Mouse (Mus musculus): Measurements from ENCODE around the gene Pctp. TPM values are rescaled to one million over a fixed set of nuclear protein-coding genes. Genes with fewer than 3 reads are reported as not detected.

Gene Pctp
- polyA plus RNA-seq, 1 experiment from 2014 or later = 1.4 TPM

GRCm38 (mm10) chr11:89985200-89986187, 17.2 kb downstream of the Pctp start:
- no peak overlapping the region for H3K27ac ChIP-seq
- no peak for ATAC-seq (replicated peaks)
- no peaks in the 10 kb centered on the region for H3K27me3 ChIP-seq (replicated peaks)
- H3K36me3 ChIP-seq (replicated peaks) = no peaks in the 10 kb centered on the region
- no peak overlapping the region for H3K9ac ChIP-seq
- no peak overlapping the region for H3K4me3 ChIP-seq
- 32% methylated on average over 10 of the region's 10 CpGs for WGBS
- H3K4me1 ChIP-seq = no peaks in the 10 kb centered on the region
- no peaks in the 10 kb centered on the region for H3K9me3 ChIP-seq
- no peak overlapping the region for H3K4me2 ChIP-seq

GRCm38 (mm10) chr11:89984436-89984835, 18.3 kb downstream of the Pctp start:
- 92% methylated on average over 5 of the region's 5 CpGs for WGBS
- H3K27ac ChIP-seq = no peak overlapping the region
- H3K4me3 ChIP-seq = no peak overlapping the region
- H3K4me2 ChIP-seq = no peak overlapping the region
- no peak overlapping the region for H3K9ac ChIP-seq
- ATAC-seq (replicated peaks) = no peak
- H3K36me3 ChIP-seq (replicated peaks) = no peaks in the 10 kb centered on the region
- H3K4me1 ChIP-seq = no peaks in the 10 kb centered on the region
- no peaks in the 10 kb centered on the region for H3K27me3 ChIP-seq (replicated peaks)
- no peaks in the 10 kb centered on the region for H3K9me3 ChIP-seq

GRCm38 (mm10) chr11:89982918-89983317, 19.8 kb downstream of the Pctp start:
- no peaks in the 10 kb centered on the region for H3K9me3 ChIP-seq
- ATAC-seq (replicated peaks) = no peak
- H3K27me3 ChIP-seq (replicated peaks) = no peaks in the 10 kb centered on the region
- no peak overlapping the region for H3K27ac ChIP-seq
- WGBS = 83% methylated on average over 2 of the region's 2 CpGs
- no peaks in the 10 kb centered on the region for H3K36me3 ChIP-seq (replicated peaks)
- no peak overlapping the region for H3K4me2 ChIP-seq
- H3K4me1 ChIP-seq = peaks cover 11% of the 10 kb centered on the region
- no peak overlapping the region for H3K9ac ChIP-seq
- no peak overlapping the region for H3K4me3 ChIP-seq

GRCm38 (mm10) chr11:89980106-89980505, 22.6 kb downstream of the Pctp start:
- H3K9ac ChIP-seq = no peak overlapping the region
- no peaks in the 10 kb centered on the region for H3K27me3 ChIP-seq (replicated peaks)
- H3K4me1 ChIP-seq = peaks cover 13% of the 10 kb centered on the region
- no peak overlapping the region for H3K27ac ChIP-seq
- H3K36me3 ChIP-seq (replicated peaks) = no peaks in the 10 kb centered on the region
- no peak for ATAC-seq (replicated peaks)
- WGBS = 94% methylated on average over 2 of the region's 2 CpGs
- no peak overlapping the region for H3K4me2 ChIP-seq
- no peaks in the 10 kb centered on the region for H3K9me3 ChIP-seq
- no peak overlapping the region for H3K4me3 ChIP-seq

GRCm38 (mm10) chr11:89978914-89979818, 23.5 kb downstream of the Pctp start:
- Histone ChIP-seq H3K9ac (no peak overlapping the region), H3K4me2 (no peak overlapping the region), H3K27ac (no peak overlapping the region), H3K36me3 (replicated peaks) (no peaks in the 10 kb centered on the region), H3K27me3 (replicated peaks) (no peaks in the 10 kb centered on the region), H3K4me1 (peaks cover 13% of the 10 kb centered on the region), H3K9me3 (no peaks in the 10 kb centered on the region), H3K4me3 (no peak overlapping the region)
- WGBS = 66% methylated on average over 11 of the region's 11 CpGs
- ATAC-seq (replicated peaks) = no peak

- ATAC-seq (replicated peaks) = no peak
These were observed 24.3 kb downstream of the Pctp start for GRCm38 (mm10) chr11:89978353-89978831.

GRCm38 (mm10) chr11:89977746-89978352, 24.8 kb downstream of the Pctp start:
- H3K4me2 ChIP-seq = no peak overlapping the region
- no peak overlapping the region for H3K9ac ChIP-seq
- ATAC-seq (replicated peaks) = no peak
- no peak overlapping the region for H3K4me3 ChIP-seq
- H3K9me3 ChIP-seq = no peaks in the 10 kb centered on the region
- H3K36me3 ChIP-seq (replicated peaks) = no peaks in the 10 kb centered on the region
- H3K27me3 ChIP-seq (replicated peaks) = no peaks in the 10 kb centered on the region
- WGBS = 29% methylated on average over 7 of the region's 7 CpGs
- H3K27ac ChIP-seq = no peak overlapping the region
- H3K4me1 ChIP-seq = peaks cover 13% of the 10 kb centered on the region

More at GRCm38 (mm10) chr11:89978353-89978831, 24.3 kb downstream of the Pctp start:
- H3K9ac ChIP-seq = no peak overlapping the region
- no peak overlapping the region for H3K27ac ChIP-seq
- WGBS = 19% methylated on average over 11 of the region's 11 CpGs
- H3K9me3 ChIP-seq = no peaks in the 10 kb centered on the region
- no peaks in the 10 kb centered on the region for H3K36me3 ChIP-seq (replicated peaks)
- H3K4me3 ChIP-seq = no peak overlapping the region
- peaks cover 13% of the 10 kb centered on the region for H3K4me1 ChIP-seq
- H3K4me2 ChIP-seq = peak overlapping the region; percentile 16; the same call in 1 of the 2 replicates
- no peaks in the 10 kb centered on the region for H3K27me3 ChIP-seq (replicated peaks)

- H3K9ac ChIP-seq = no peak overlapping the region
- no peak overlapping the region for H3K4me2 ChIP-seq
- H3K27me3 ChIP-seq (replicated peaks) = no peaks in the 10 kb centered on the region
- H3K9me3 ChIP-seq = no peaks in the 10 kb centered on the region
- H3K27ac ChIP-seq = no peak overlapping the region
- no peaks in the 10 kb centered on the region for H3K36me3 ChIP-seq (replicated peaks)
- no peak for ATAC-seq (replicated peaks)
- whole genome bisulfite sequencing = 92% methylated on average over 5 of the region's 5 CpGs
- no peak overlapping the region for H3K4me3 ChIP-seq
- peaks cover 13% of the 10 kb centered on the region for H3K4me1 ChIP-seq
These were observed 26.3 kb downstream of the Pctp start for GRCm38 (mm10) chr11:89976361-89976760.

- no peaks in the 10 kb centered on the region for H3K9me3 ChIP-seq
- no peak overlapping the region for H3K27ac ChIP-seq
- H3K4me3 ChIP-seq = no peak overlapping the region
- no peaks in the 10 kb centered on the region for H3K4me1 ChIP-seq
- 70% methylated on average over 3 of the region's 3 CpGs for whole genome bisulfite sequencing
- ATAC-seq (replicated peaks) = no peak
- H3K4me2 ChIP-seq = no peak overlapping the region
- no peaks in the 10 kb centered on the region for H3K36me3 ChIP-seq (replicated peaks)
- no peaks in the 10 kb centered on the region for H3K27me3 ChIP-seq (replicated peaks)
- no peak overlapping the region for H3K9ac ChIP-seq
These were observed 31.4 kb downstream of the Pctp start for GRCm38 (mm10) chr11:89971296-89971695.

- H3K4me2 ChIP-seq = no peak overlapping the region
- H3K27ac ChIP-seq = no peak overlapping the region
- no peaks in the 10 kb centered on the region for H3K27me3 ChIP-seq (replicated peaks)
- H3K9me3 ChIP-seq = no peaks in the 10 kb centered on the region
- 69% methylated on average over 4 of the region's 4 CpGs for WGBS
- H3K4me1 ChIP-seq = no peaks in the 10 kb centered on the region
- H3K4me3 ChIP-seq = no peak overlapping the region
- H3K9ac ChIP-seq = no peak overlapping the region
- ATAC-seq (replicated peaks) = no peak
- no peaks in the 10 kb centered on the region for H3K36me3 ChIP-seq (replicated peaks)
These were observed 32.0 kb downstream of the Pctp start for GRCm38 (mm10) chr11:89970726-89971125.

- Histone ChIP-seq H3K9ac (no peak overlapping the region), H3K27ac (no peak overlapping the region), H3K4me3 (no peak overlapping the region), H3K4me2 (no peak overlapping the region), H3K4me1 (no peaks in the 10 kb centered on the region), H3K27me3 (replicated peaks) (no peaks in the 10 kb centered on the region), H3K9me3 (no peaks in the 10 kb centered on the region), H3K36me3 (replicated peaks) (no peaks in the 10 kb centered on the region)
- WGBS = 77% methylated on average over 4 of the region's 4 CpGs
- ATAC-seq (replicated peaks) = no peak
These were observed 33.6 kb downstream of the Pctp start for GRCm38 (mm10) chr11:89969131-89969530.

Measured in midbrain, embryonic 15.5 days (tissue).